Mouse (Mus musculus): Measurements from ENCODE around the gene Ggact. TPM values are rescaled to one million over a fixed set of nuclear protein-coding genes. Genes with fewer than 3 reads are reported as not detected.

Ggact gene
- polyA plus RNA-seq, 1 experiment from 2014 or later, result 20.5 TPM

GRCm38 (mm10) chr14:122821002-122821401 lies 92.6 kb downstream of the Ggact start:
- 86% methylated on average over 3 of the region's 3 CpGs for WGBS
- Histone ChIP-seq H3K4me3 (ENCODE audit: low read length) (no peak overlapping the region), H3K9me3 (ENCODE audit: low read length) (no peaks in the 10 kb centered on the region), H3K27me3 (ENCODE audit: insufficient read depth, low read length) (no peaks in the 10 kb centered on the region), H3K27ac (ENCODE audit: low read length) (no peak overlapping the region), H3K9ac (replicated peaks; ENCODE audit: low read length) (no peak overlapping the region), H3K4me2 (replicated peaks; ENCODE audit: low read depth, low read length) (no peak overlapping the region), H3K4me1 (ENCODE audit: insufficient read depth, low read length) (no peaks in the 10 kb centered on the region), H3K36me3 (ENCODE audit: insufficient read depth, low read length) (no peaks in the 10 kb centered on the region)
- no peak for ATAC-seq (ENCODE audit: low FRiP score, low TSS enrichment)

- Histone ChIP-seq H3K27ac (ENCODE audit: low read length) (no peak overlapping the region), H3K4me1 (ENCODE audit: insufficient read depth, low read length) (no peaks in the 10 kb centered on the region), H3K9ac (replicated peaks; ENCODE audit: low read length) (no peak overlapping the region), H3K9me3 (ENCODE audit: low read length) (no peaks in the 10 kb centered on the region), H3K4me2 (replicated peaks; ENCODE audit: low read depth, low read length) (no peak overlapping the region), H3K27me3 (ENCODE audit: insufficient read depth, low read length) (no peaks in the 10 kb centered on the region), H3K4me3 (ENCODE audit: low read length) (no peak overlapping the region), H3K36me3 (ENCODE audit: insufficient read depth, low read length) (no peaks in the 10 kb centered on the region)
- ATAC-seq (ENCODE audit: low FRiP score, low TSS enrichment), result no peak
- 86% methylated on average over 4 of the region's 4 CpGs for WGBS
Observed at GRCm38 (mm10) chr14:122800296-122800695, 113.3 kb downstream of the Ggact start.

- Histone ChIP-seq H3K27me3 (ENCODE audit: insufficient read depth, low read length) (no peaks in the 10 kb centered on the region), H3K9ac (replicated peaks; ENCODE audit: low read length) (no peak overlapping the region), H3K4me1 (ENCODE audit: insufficient read depth, low read length) (no peaks in the 10 kb centered on the region), H3K9me3 (ENCODE audit: low read length) (no peaks in the 10 kb centered on the region), H3K27ac (ENCODE audit: low read length) (no peak overlapping the region), H3K4me3 (ENCODE audit: low read length) (no peak overlapping the region), H3K36me3 (ENCODE audit: insufficient read depth, low read length) (no peaks in the 10 kb centered on the region), H3K4me2 (replicated peaks; ENCODE audit: low read depth, low read length) (no peak overlapping the region)
- no peak for ATAC-seq (ENCODE audit: low FRiP score, low TSS enrichment)
- 76% methylated on average over 4 of the region's 4 CpGs for WGBS
Observed at GRCm38 (mm10) chr14:122793368-122793767, 120.2 kb downstream of the Ggact start.

- no peak overlapping the region for H3K9ac ChIP-seq (replicated peaks; ENCODE audit: low read length)
- no peak for ATAC-seq (ENCODE audit: low FRiP score, low TSS enrichment)
- no peak overlapping the region for H3K4me3 ChIP-seq (ENCODE audit: low read length)
- no peaks in the 10 kb centered on the region for H3K9me3 ChIP-seq (ENCODE audit: low read length)
- no peak overlapping the region for H3K27ac ChIP-seq (ENCODE audit: low read length)
- no peaks in the 10 kb centered on the region for H3K27me3 ChIP-seq (ENCODE audit: insufficient read depth, low read length)
- no peaks in the 10 kb centered on the region for H3K4me1 ChIP-seq (ENCODE audit: insufficient read depth, low read length)
- no peak overlapping the region for H3K4me2 ChIP-seq (replicated peaks; ENCODE audit: low read depth, low read length)
- no peaks in the 10 kb centered on the region for H3K36me3 ChIP-seq (ENCODE audit: insufficient read depth, low read length)
- 59% methylated on average over 7 of the region's 7 CpGs for WGBS
Observed at GRCm38 (mm10) chr14:122790111-122790510, 123.4 kb downstream of the Ggact start.

- no peaks in the 10 kb centered on the region for H3K4me1 ChIP-seq (ENCODE audit: insufficient read depth, low read length)
Observed at GRCm38 (mm10) chr14:122788199-122788598, 125.4 kb downstream of the Ggact start.

GRCm38 (mm10) chr14:122784701-122785100 lies 128.9 kb downstream of the Ggact start:
- Histone ChIP-seq H3K27ac (ENCODE audit: low read length) (no peak overlapping the region), H3K36me3 (ENCODE audit: insufficient read depth, low read length) (no peaks in the 10 kb centered on the region), H3K4me1 (ENCODE audit: insufficient read depth, low read length) (no peaks in the 10 kb centered on the region), H3K4me2 (replicated peaks; ENCODE audit: low read depth, low read length) (no peak overlapping the region), H3K27me3 (ENCODE audit: insufficient read depth, low read length) (no peaks in the 10 kb centered on the region), H3K9ac (replicated peaks; ENCODE audit: low read length) (no peak overlapping the region), H3K9me3 (ENCODE audit: low read length) (no peaks in the 10 kb centered on the region), H3K4me3 (ENCODE audit: low read length) (no peak overlapping the region)
- no peak for ATAC-seq (ENCODE audit: low FRiP score, low TSS enrichment)
- 68% methylated on average over 4 of the region's 4 CpGs for WGBS

More at GRCm38 (mm10) chr14:122788199-122788598, 125.4 kb downstream of the Ggact start:
- WGBS, result 69% methylated on average over 2 of the region's 2 CpGs
- Histone ChIP-seq H3K36me3 (ENCODE audit: insufficient read depth, low read length) (no peaks in the 10 kb centered on the region), H3K9me3 (ENCODE audit: low read length) (no peaks in the 10 kb centered on the region), H3K4me3 (ENCODE audit: low read length) (no peak overlapping the region), H3K9ac (replicated peaks; ENCODE audit: low read length) (no peak overlapping the region), H3K27me3 (ENCODE audit: insufficient read depth, low read length) (no peaks in the 10 kb centered on the region), H3K27ac (ENCODE audit: low read length) (no peak overlapping the region), H3K4me2 (replicated peaks; ENCODE audit: low read depth, low read length) (no peak overlapping the region)
- no peak for ATAC-seq (ENCODE audit: low FRiP score, low TSS enrichment)

- Histone ChIP-seq H3K4me3 (ENCODE audit: low read length) (no peak overlapping the region), H3K4me1 (ENCODE audit: insufficient read depth, low read length) (no peaks in the 10 kb centered on the region), H3K9me3 (ENCODE audit: low read length) (no peaks in the 10 kb centered on the region), H3K36me3 (ENCODE audit: insufficient read depth, low read length) (no peaks in the 10 kb centered on the region), H3K4me2 (replicated peaks; ENCODE audit: low read depth, low read length) (no peak overlapping the region), H3K27me3 (ENCODE audit: insufficient read depth, low read length) (no peaks in the 10 kb centered on the region), H3K27ac (ENCODE audit: low read length) (no peak overlapping the region), H3K9ac (replicated peaks; ENCODE audit: low read length) (no peak overlapping the region)
- ATAC-seq (ENCODE audit: low FRiP score, low TSS enrichment), result no peak
- WGBS, result 87% methylated on average over 5 of the region's 5 CpGs
Observed at GRCm38 (mm10) chr14:122766448-122766847, 147.1 kb downstream of the Ggact start.

Other genes with a start within 250 kb of the Ggact start
- gene Tmtc4, start 70.3 kb upstream of the Ggact start, polyA plus RNA-seq (2015; fragmentation: Nextera tagmentation; extraction: Ambion mirVana), result 36.6 and 37.4 TPM in 2 replicates

Data from kidney, embryonic 16.5 days (tissue).